Mouse (Mus musculus) liver, embryonic 14.5 days (tissue): ENCODE data around the gene Sgcd.

Experiments
- CTCF ChIP-seq: IDR thresholded peaks from 2 replicates; pipeline ENCODE4 v1.5.1; 2016; ENCODE audit warnings: antibody characterized with exemption, low read depth, control low read depth
- EP300 ChIP-seq: IDR thresholded peaks from 2 replicates; pipeline ENCODE4 v1.6.1; 2016; ENCODE audit warnings: antibody characterized with exemption, low read depth

GRCm38 (mm10) chr11:47248345-47248893, 740.4 kb downstream of the Sgcd start:
- TF ChIP-seq CTCF (no peak), EP300 (no peak)
